In the genomic region with DNA sequence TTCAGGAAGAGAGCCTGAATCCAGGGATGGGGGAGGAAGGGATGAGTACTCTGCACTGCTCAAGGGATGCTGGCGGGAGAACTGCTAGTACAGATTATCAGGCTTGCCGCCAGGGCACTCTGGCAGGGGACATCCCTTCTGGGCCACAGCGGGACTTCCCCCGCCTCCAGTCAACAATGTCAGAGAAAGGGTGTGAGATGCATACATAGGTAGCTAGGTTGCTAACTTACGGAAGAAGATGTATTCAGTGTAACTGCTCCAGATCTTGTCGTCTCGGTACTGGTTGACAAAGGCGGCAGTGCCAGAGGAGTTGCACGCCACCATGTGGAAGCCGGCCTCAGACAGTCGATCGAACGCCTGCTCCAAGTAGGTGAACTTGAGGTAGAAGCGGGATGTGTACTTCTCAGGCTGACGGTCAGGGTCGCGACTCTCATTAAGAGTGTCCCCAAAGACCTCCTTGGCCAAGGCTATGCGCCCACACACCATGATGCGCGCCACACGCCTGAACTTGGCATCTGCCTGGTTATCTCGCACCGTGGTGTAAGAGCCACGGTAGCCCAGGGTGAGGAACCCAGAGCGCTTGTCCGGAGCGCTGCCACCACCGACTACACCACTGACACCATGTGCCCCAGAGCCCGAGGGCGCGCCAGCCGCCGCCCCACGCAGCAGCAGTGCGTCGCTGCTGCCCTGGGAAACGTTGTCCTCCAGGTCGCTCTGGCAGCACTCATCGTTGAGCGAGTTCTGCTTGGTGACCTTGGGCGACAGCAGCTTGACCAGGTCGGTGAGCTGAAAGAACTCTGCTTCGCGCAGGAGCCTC, we compare ENCODE assay signal across 8 mouse cellular contexts. TPM values are rescaled to one million over a fixed set of nuclear protein-coding genes. Genes with fewer than 3 reads are reported as not detected.
A peak's percentile ranks its signal among the peaks of the same experiment; 100 is the strongest.
DNase-seq lines count a peak whose midpoint lies in the region; ATAC-seq and TF ChIP-seq lines count a peak whose summit lies in the region.

No protein-coding gene starts in this region.

- H3K36me3 ChIP-seq in ES-Bruce4 (ENCODE audit: control insufficient read depth, insufficient read depth, low read length, poor library complexity, severe bottlenecking), result no peaks in the 10 kb centered on the region
- H3K36me3 ChIP-seq in forebrain, embryonic 13.5 days (ENCODE audit: poor library complexity, severe bottlenecking), result no peaks in the 10 kb centered on the region
- H3K36me3 ChIP-seq in hindbrain, embryonic 12.5 days, result no peaks in the 10 kb centered on the region
- H3K36me3 ChIP-seq in lung, embryonic 15.5 days, result no peaks in the 10 kb centered on the region

- no peaks in the 10 kb centered on the region for H3K9me3 ChIP-seq in ES-Bruce4 (replicated peaks; ENCODE audit: control insufficient read depth, insufficient read depth, low read length, poor library complexity, severe bottlenecking)
- H3K9me3 ChIP-seq in forebrain, embryonic 13.5 days (replicated peaks), result no peaks in the 10 kb centered on the region
- H3K9me3 ChIP-seq in hindbrain, embryonic 12.5 days (replicated peaks), result no peaks in the 10 kb centered on the region
- H3K9me3 ChIP-seq in lung, embryonic 15.5 days, result no peaks in the 10 kb centered on the region

- H3K4me1 ChIP-seq in ES-Bruce4 (ENCODE audit: control insufficient read depth, insufficient read depth, low read length), result no peaks in the 10 kb centered on the region
- peaks cover 12% of the 10 kb centered on the region; the same call in 1 of the 2 replicates for H3K4me1 ChIP-seq in forebrain, embryonic 13.5 days
- H3K4me1 ChIP-seq in hindbrain, embryonic 12.5 days, result peaks cover 12% of the 10 kb centered on the region
- peaks cover 10% of the 10 kb centered on the region for H3K4me1 ChIP-seq in lung, embryonic 15.5 days

- peak; percentile 51 for ATAC-seq in forebrain, embryonic 13.5 days
- ATAC-seq in hindbrain, embryonic 12.5 days (ENCODE audit: low FRiP score), result peak; percentile 57
- peak; percentile 8 for ATAC-seq in lung, embryonic 15.5 days (ENCODE audit: borderline replicate concordance, extremely low read depth, low FRiP score, low TSS enrichment)

- no peak for TF ChIP-seq EP300 in ES-Bruce4 (IDR thresholded peaks at IDR 0.05; ENCODE audit: insufficient read depth, low read depth, low read length)

- peak overlapping the region; percentile 74 for H3K4me3 ChIP-seq in ES-Bruce4 (ENCODE audit: low read depth, low read length)
- H3K4me3 ChIP-seq in forebrain, embryonic 13.5 days, result peak overlapping the region; percentile 62
- H3K4me3 ChIP-seq in hindbrain, embryonic 12.5 days, result peak overlapping the region; percentile 63
- H3K4me3 ChIP-seq in lung, embryonic 15.5 days, result peak overlapping the region; percentile 56

- H3K27ac ChIP-seq in ES-Bruce4 (ENCODE audit: insufficient read depth, low read length), result no peak overlapping the region
- H3K27ac ChIP-seq in forebrain, embryonic 13.5 days, result no peak overlapping the region
- H3K27ac ChIP-seq in hindbrain, embryonic 12.5 days, result 0 out of 2 replicates have a peak overlapping the region, but pooled peaks have one; percentile 17
- no peak overlapping the region for H3K27ac ChIP-seq in lung, embryonic 15.5 days

- no peak overlapping the region for H3K9ac ChIP-seq in ES-Bruce4 (ENCODE audit: low read depth, poor library complexity, severe bottlenecking)
- peak overlapping the region; percentile 75 for H3K9ac ChIP-seq in forebrain, embryonic 13.5 days
- peak overlapping the region; percentile 64 for H3K9ac ChIP-seq in hindbrain, embryonic 12.5 days
- H3K9ac ChIP-seq in lung, embryonic 15.5 days, result peak overlapping the region; percentile 41

- H3K4me2 ChIP-seq in forebrain, embryonic 13.5 days, result peak overlapping the region; percentile 86
- H3K4me2 ChIP-seq in hindbrain, embryonic 12.5 days (replicated peaks), result peak overlapping the region; percentile 94
- H3K4me2 ChIP-seq in lung, embryonic 15.5 days, result peak overlapping the region; percentile 91

- peak; percentile 0 for DNase-seq in c-Kit-positive CD71-negative TER-119-negative erythroid progenitor cells, embryonic 14.5 days (ENCODE audit: low read depth)
- peak; percentile 20 for DNase-seq in layer of hippocampus, adult 9-10 months (ENCODE audit: low spot score)
- DNase-seq in right cerebral cortex, adult 2 months (ENCODE audit: low spot score in 2 of 2), result peak; percentile 68 to 73
- DNase-seq in ovary, postnatal 10 days (ENCODE audit: low spot score), result no peak

- peak; percentile 32 for TF ChIP-seq CTCF in ES-Bruce4 (IDR thresholded peaks at IDR 0.05; ENCODE audit: low read depth, low read length)

- no peak for TF ChIP-seq POLR2A in ES-Bruce4 (IDR thresholded peaks at IDR 0.05; ENCODE audit: insufficient read depth, low read length)

- H3K27me3 ChIP-seq in ES-Bruce4 (ENCODE audit: control insufficient read depth, insufficient read depth, low read length, poor library complexity, severe bottlenecking), result peaks cover 2% of the 10 kb centered on the region; the same call in 1 of the 2 replicates
- H3K27me3 ChIP-seq in forebrain, embryonic 13.5 days, result peaks cover 23% of the 10 kb centered on the region
- peaks cover 16% of the 10 kb centered on the region for H3K27me3 ChIP-seq in hindbrain, embryonic 12.5 days
- peaks cover 18% of the 10 kb centered on the region for H3K27me3 ChIP-seq in lung, embryonic 15.5 days

- WGBS in forebrain, embryonic 13.5 days, result 2% methylated on average over 44 of the region's 44 CpGs
- 1% methylated on average over 44 of the region's 44 CpGs for WGBS in hindbrain, embryonic 12.5 days
- under 1% methylated on average over 44 of the region's 44 CpGs for WGBS in lung, embryonic 15.5 days

RNA-seq across cellular contexts. Expression of gene Kctd8, which starts 1.2 kb away (rescaled TPM):
- not detected in 2 replicates for polyA plus RNA-seq in ES-Bruce4 (2011; ENCODE audit: insufficient read depth, insufficient read length, low read depth, missing spikeins)
- polyA plus RNA-seq in forebrain, embryonic 13.5 days (2015; fragmentation: Nextera tagmentation; extraction: Ambion mirVana), result 3.5 and 4.8 TPM in 2 replicates
- polyA plus RNA-seq in hindbrain, embryonic 12.5 days (2016; fragmentation: Nextera tagmentation; extraction: Ambion mirVana), result 6.9 and 7.3 TPM in 2 replicates
- polyA plus RNA-seq in lung, embryonic 15.5 days (2015; fragmentation: Nextera tagmentation; extraction: Ambion mirVana), result 3.2 and 3.3 TPM in 2 replicates
